Mouse (Mus musculus) liver, adult 2 months (tissue): ENCODE results near the gene Klf9. TPM values are rescaled to one million over a fixed set of nuclear protein-coding genes. Genes with fewer than 3 reads are reported as not detected.

Experiments
- DNase-seq: peaks from one replicate; pipeline ENCODE4 v3.0.0-alpha.2; 2011; ENCODE audit warnings: low read depth, low spot score; ENCODE audit errors: extremely low read depth
- H3K27ac ChIP-seq: fragments of 200-500 bp; replicated peaks from 2 replicates; pipeline ENCODE4 v1.5.1; 2012; ENCODE audit warnings: low read depth, mild to moderate bottlenecking, control low read depth, inconsistent platforms, low read length; ENCODE audit not compliant: insufficient read depth
- H3K27me3 ChIP-seq: fragments of 200-500 bp; 2 replicates; pipeline ENCODE4 v1.6.1; 2012; ENCODE audit warnings: mild to moderate bottlenecking, moderate library complexity, low read length, inconsistent platforms; ENCODE audit not compliant: control insufficient read depth, insufficient read depth
- H3K36me3 ChIP-seq: fragments of 200-500 bp; 2 replicates; pipeline ENCODE4 v1.6.1; 2012; ENCODE audit warnings: low read length, inconsistent platforms; ENCODE audit not compliant: control insufficient read depth, insufficient read depth
- H3K4me1 ChIP-seq: fragments of 200-500 bp; 2 replicates; pipeline ENCODE4 v1.6.1; 2011; ENCODE audit warnings: low read length; ENCODE audit not compliant: control insufficient read depth, insufficient read depth
- H3K4me3 ChIP-seq: fragments of 200-500 bp; 2 replicates; pipeline ENCODE4 v1.5.1; 2011; ENCODE audit warnings: low read depth, mild to moderate bottlenecking, control low read depth, low read length, moderate library complexity; ENCODE audit not compliant: insufficient read depth
- H3K79me2 ChIP-seq: fragments of 200-500 bp; 2 replicates; pipeline ENCODE4 v1.6.1; 2012; ENCODE audit warnings: inconsistent platforms, mild to moderate bottlenecking, low read length, moderate library complexity; ENCODE audit not compliant: control insufficient read depth, insufficient read depth
- H3K9ac ChIP-seq: fragments of 200-500 bp; 2 replicates; pipeline ENCODE4 v1.6.1; 2012; ENCODE audit warnings: low read depth, mild to moderate bottlenecking, control low read depth, inconsistent platforms, low read length
- CTCF ChIP-seq: fragments of 200-500 bp; IDR thresholded peaks from 2 replicates; pipeline ENCODE4 v1.5.1; 2011; ENCODE audit warnings: low read depth, low read length, control low read depth
- POLR2A ChIP-seq: fragments of 200-500 bp; IDR thresholded peaks from 2 replicates; pipeline ENCODE4 v1.6.1; 2011; ENCODE audit warnings: low read length, control low read depth; ENCODE audit not compliant: insufficient read depth; ENCODE audit errors: extremely low read depth
- WGBS: fragments of 180-500 bp; shearing (Covaris S2); methylation state at CpG from one replicate; pipeline ENCODE4 v1.1.7; 2018; 5-methylcytosine and 5-hydroxymethylcytosine counted together
- polyA plus RNA-seq: library from polyadenylated mRNA; depleted of rRNA; stranded (reverse); fragments of >200 nt; gene quantifications from 2 replicates; pipeline ENCODE4 v1.2.3, GENCODE M21; 2012; rRNA removed
- total RNA-seq: library from RNA; depleted of rRNA; stranded (reverse); fragments of >200 nt; gene quantifications from 2 replicates; pipeline ENCODE4 v1.2.3, GENCODE M21; 2014; rRNA removed

Klf9 gene
- total and polyA plus RNA-seq, 2 experiments = 32.7 to 75.0 TPM

GRCm38 (mm10) chr19:23211325-23211724 is 70.3 kb downstream of the Klf9 start:
- no peaks in the 10 kb centered on the region for H3K4me1 ChIP-seq
- H3K4me3 ChIP-seq = no peak overlapping the region
- H3K36me3 ChIP-seq = peaks cover 42% of the 10 kb centered on the region
- TF ChIP-seq POLR2A = no peak
- no peak for TF ChIP-seq CTCF
- WGBS = 88% methylated on average over 6 of the region's 6 CpGs
- H3K9ac ChIP-seq = no peak overlapping the region
- H3K79me2 ChIP-seq = no peaks in the 10 kb centered on the region
- H3K27me3 ChIP-seq = no peaks in the 10 kb centered on the region
- no peak overlapping the region for H3K27ac ChIP-seq
- DNase-seq = peak; percentile 6

- Histone ChIP-seq H3K4me3 (no peak overlapping the region), H3K4me1 (no peaks in the 10 kb centered on the region), H3K27me3 (no peaks in the 10 kb centered on the region), H3K27ac (no peak overlapping the region), H3K36me3 (peaks cover 35% of the 10 kb centered on the region), H3K9ac (no peak overlapping the region), H3K79me2 (no peaks in the 10 kb centered on the region)
- DNase-seq = no peak
- TF ChIP-seq CTCF (no peak), POLR2A (no peak)
- WGBS = 94% methylated on average over 8 of the region's 8 CpGs
Observed at GRCm38 (mm10) chr19:23214326-23214725, 73.3 kb downstream of the Klf9 start.

Other genes with a start within 250 kb of the Klf9 start
- 17.2 and 18.4 TPM in 2 replicates for gene Smc5, start 132.7 kb downstream of the Klf9 start, total RNA-seq
- gene Smc5, start 132.7 kb downstream of the Klf9 start, polyA plus RNA-seq = 1.7 and 3.1 TPM in 2 replicates